Mouse (Mus musculus) liver, adult 2 months (tissue): ENCODE data around the gene Fam19a3. TPM values are rescaled to one million over a fixed set of nuclear protein-coding genes. Genes with fewer than 3 reads are reported as not detected.
"Not testable (repeated sequence)": the region's sequence is repeated elsewhere in the genome, so short reads cannot be mapped to it uniquely, and the experiment has no call there.

Experiments
- DNase-seq: peaks from one replicate; pipeline ENCODE4 v3.0.0-alpha.2; 2011; ENCODE audit warnings: low read depth, low spot score; ENCODE audit errors: extremely low read depth
- H3K27ac ChIP-seq: fragments of 200-500 bp; replicated peaks from 2 replicates; pipeline ENCODE4 v1.5.1; 2012; ENCODE audit warnings: low read depth, mild to moderate bottlenecking, control low read depth, inconsistent platforms, low read length; ENCODE audit not compliant: insufficient read depth
- H3K27me3 ChIP-seq: fragments of 200-500 bp; 2 replicates; pipeline ENCODE4 v1.6.1; 2012; ENCODE audit warnings: mild to moderate bottlenecking, moderate library complexity, low read length, inconsistent platforms; ENCODE audit not compliant: control insufficient read depth, insufficient read depth
- H3K36me3 ChIP-seq: fragments of 200-500 bp; 2 replicates; pipeline ENCODE4 v1.6.1; 2012; ENCODE audit warnings: low read length, inconsistent platforms; ENCODE audit not compliant: control insufficient read depth, insufficient read depth
- H3K4me1 ChIP-seq: fragments of 200-500 bp; 2 replicates; pipeline ENCODE4 v1.6.1; 2011; ENCODE audit warnings: low read length; ENCODE audit not compliant: control insufficient read depth, insufficient read depth
- H3K4me3 ChIP-seq: fragments of 200-500 bp; 2 replicates; pipeline ENCODE4 v1.5.1; 2011; ENCODE audit warnings: low read depth, mild to moderate bottlenecking, control low read depth, low read length, moderate library complexity; ENCODE audit not compliant: insufficient read depth
- H3K79me2 ChIP-seq: fragments of 200-500 bp; 2 replicates; pipeline ENCODE4 v1.6.1; 2012; ENCODE audit warnings: inconsistent platforms, mild to moderate bottlenecking, low read length, moderate library complexity; ENCODE audit not compliant: control insufficient read depth, insufficient read depth
- H3K9ac ChIP-seq: fragments of 200-500 bp; 2 replicates; pipeline ENCODE4 v1.6.1; 2012; ENCODE audit warnings: low read depth, mild to moderate bottlenecking, control low read depth, inconsistent platforms, low read length
- CTCF ChIP-seq: fragments of 200-500 bp; IDR thresholded peaks from 2 replicates; pipeline ENCODE4 v1.5.1; 2011; ENCODE audit warnings: low read depth, low read length, control low read depth
- POLR2A ChIP-seq: fragments of 200-500 bp; IDR thresholded peaks from 2 replicates; pipeline ENCODE4 v1.6.1; 2011; ENCODE audit warnings: low read length, control low read depth; ENCODE audit not compliant: insufficient read depth; ENCODE audit errors: extremely low read depth
- WGBS: fragments of 180-500 bp; shearing (Covaris S2); methylation state at CpG from one replicate; pipeline ENCODE4 v1.1.7; 2018; 5-methylcytosine and 5-hydroxymethylcytosine counted together
- polyA plus RNA-seq: library from polyadenylated mRNA; depleted of rRNA; stranded (reverse); fragments of >200 nt; gene quantifications from 2 replicates; pipeline ENCODE4 v1.2.3, GENCODE M21; 2012
- total RNA-seq: library from RNA; depleted of rRNA; stranded (reverse); fragments of >200 nt; gene quantifications from 2 replicates; pipeline ENCODE4 v1.2.3, GENCODE M21; 2014

The Fam19a3 gene
- total and polyA plus RNA-seq, 2 experiments = under 0.01 to 0.05 TPM

DNA sequence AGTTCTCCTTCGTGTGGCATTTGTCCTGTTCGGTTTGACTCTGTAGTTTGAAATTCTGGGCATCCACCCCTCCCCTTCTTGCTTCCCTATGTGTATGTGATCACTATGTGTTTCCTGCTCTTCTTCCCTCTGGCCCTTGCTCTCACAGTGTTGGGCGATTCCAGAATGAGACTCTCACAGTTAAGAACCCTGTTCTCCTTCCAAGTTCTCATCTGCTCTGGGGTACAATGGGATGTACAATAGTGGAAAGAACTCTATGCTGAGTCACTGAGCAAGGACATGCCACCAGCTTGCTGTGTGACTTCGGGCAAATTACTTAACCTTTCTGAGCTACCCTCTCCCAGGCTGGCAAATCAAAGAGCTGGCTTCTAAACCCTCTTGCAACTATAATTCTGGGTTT is 13.9 kb downstream of the Fam19a3 start:
- Histone ChIP-seq H3K9ac (no peak overlapping the region), H3K4me1 (no peaks in the 10 kb centered on the region), H3K79me2 (no peaks in the 10 kb centered on the region), H3K36me3 (no peaks in the 10 kb centered on the region), H3K27ac (no peak overlapping the region), H3K27me3 (no peaks in the 10 kb centered on the region; the same call in 1 of the 2 replicates), H3K4me3 (no peak overlapping the region)
- TF ChIP-seq CTCF = no peak
- TF ChIP-seq POLR2A = no peak
- DNase-seq = no peak
- WGBS = 76% methylated on average over 4 of the region's 4 CpGs

GRCm38 (mm10) chr3:104767141-104767540 is 14.5 kb downstream of the Fam19a3 start:
- no peak overlapping the region for H3K27ac ChIP-seq
- WGBS = 70% methylated on average over 2 of the region's 2 CpGs

GRCm38 (mm10) chr3:104765021-104765420 is 16.6 kb downstream of the Fam19a3 start:
- peak; percentile 9 for DNase-seq
- TF ChIP-seq CTCF (peak; percentile 57), POLR2A (no peak)

More at GRCm38 (mm10) chr3:104767141-104767540, 14.5 kb downstream of the Fam19a3 start:
- DNase-seq = no peak
- Histone ChIP-seq H3K36me3 (no peaks in the 10 kb centered on the region), H3K27me3 (no peaks in the 10 kb centered on the region; the same call in 1 of the 2 replicates), H3K79me2 (no peaks in the 10 kb centered on the region), H3K4me3 (no peak overlapping the region), H3K9ac (no peak overlapping the region), H3K4me1 (no peaks in the 10 kb centered on the region)
- TF ChIP-seq CTCF (no peak), POLR2A (no peak)

DNA sequence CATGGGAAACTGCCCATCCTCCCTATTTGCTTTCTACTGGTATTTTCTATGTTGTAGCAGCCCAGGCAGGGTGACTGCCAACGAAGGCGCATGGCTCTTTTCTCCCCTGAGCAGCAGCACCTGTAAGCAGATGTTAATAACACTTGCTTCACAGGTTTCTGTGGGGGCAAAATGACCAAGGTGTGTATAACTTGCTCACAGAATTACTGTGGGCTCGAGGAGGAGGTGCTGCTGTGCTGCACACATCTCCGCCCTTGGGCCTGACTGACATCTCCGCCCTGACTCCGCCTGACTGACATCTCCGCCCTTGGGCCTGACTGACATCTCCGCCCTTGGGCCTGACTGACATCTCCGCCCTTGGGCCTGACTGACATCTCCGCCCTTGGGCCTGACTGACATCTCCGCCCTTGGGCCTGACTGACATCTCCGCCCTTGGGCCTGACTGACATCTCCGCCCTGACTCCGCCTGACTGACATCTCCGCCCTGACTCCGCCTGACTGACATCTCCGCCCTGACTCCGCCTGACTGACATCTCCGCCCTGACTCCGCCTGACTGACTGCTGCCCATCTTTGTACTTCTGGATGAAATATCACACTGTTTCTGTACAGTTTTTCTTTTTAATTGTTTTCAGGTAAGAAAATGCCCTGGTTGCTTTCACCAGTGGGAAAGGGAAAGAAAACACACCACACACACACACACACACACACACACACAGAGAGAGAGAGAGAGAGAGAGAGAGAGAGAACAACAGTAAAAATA is 19.4 kb downstream of the Fam19a3 start:
- WGBS = 12% methylated on average over 20 of the region's 20 CpGs
- not testable (repeated sequence) for H3K27me3 ChIP-seq, H3K27ac ChIP-seq, H3K4me3 ChIP-seq, H3K4me1 ChIP-seq, H3K9ac ChIP-seq, H3K36me3 ChIP-seq, H3K79me2 ChIP-seq
- peak; percentile 61 for DNase-seq

More at GRCm38 (mm10) chr3:104765021-104765420, 16.6 kb downstream of the Fam19a3 start:
- H3K36me3 ChIP-seq = no peaks in the 10 kb centered on the region
- peaks cover 3% of the 10 kb centered on the region; the same call in 1 of the 2 replicates for H3K4me1 ChIP-seq
- H3K79me2 ChIP-seq = no peaks in the 10 kb centered on the region
- H3K9ac ChIP-seq = no peak overlapping the region
- no peak overlapping the region for H3K4me3 ChIP-seq
- no peak overlapping the region for H3K27ac ChIP-seq
- H3K27me3 ChIP-seq = no peaks in the 10 kb centered on the region
- WGBS = 26% methylated on average over 4 of the region's 4 CpGs

DNA sequence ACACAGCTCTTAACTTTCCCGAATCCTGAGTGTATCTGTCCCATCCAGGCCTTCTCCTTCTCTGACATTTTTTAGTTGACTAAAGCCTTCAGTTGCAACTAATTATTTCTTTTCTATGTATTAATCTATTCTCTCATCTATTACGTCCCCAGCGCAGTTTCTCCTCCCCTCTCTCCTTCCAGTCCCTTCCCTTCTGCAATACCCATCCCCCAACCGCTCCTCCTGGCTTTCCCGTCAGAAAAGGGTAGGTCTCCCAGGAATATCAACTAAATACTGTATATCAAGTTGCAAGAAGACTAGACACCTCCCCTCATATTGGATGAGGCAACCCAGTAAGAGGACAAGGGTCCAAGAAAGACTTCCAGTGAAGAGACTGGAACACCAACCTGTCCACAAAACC is 22.8 kb downstream of the Fam19a3 start:
- H3K27me3 ChIP-seq = no peaks in the 10 kb centered on the region
- H3K27ac ChIP-seq = no peak overlapping the region
- peaks cover 3% of the 10 kb centered on the region; the same call in 1 of the 2 replicates for H3K4me1 ChIP-seq
- H3K9ac ChIP-seq = no peak overlapping the region
- H3K36me3 ChIP-seq = no peaks in the 10 kb centered on the region
- TF ChIP-seq POLR2A (no peak), CTCF (no peak)
- H3K79me2 ChIP-seq = no peaks in the 10 kb centered on the region
- no peak overlapping the region for H3K4me3 ChIP-seq
- DNase-seq = peak; percentile 6
- 32% methylated on average over 5 of the region's 5 CpGs for WGBS

GRCm38 (mm10) chr3:104758406-104758805 is 23.2 kb downstream of the Fam19a3 start:
- no peak overlapping the region for H3K9ac ChIP-seq
- H3K27ac ChIP-seq = no peak overlapping the region
- H3K4me1 ChIP-seq = peaks cover 3% of the 10 kb centered on the region; the same call in 1 of the 2 replicates
- peak; percentile 9 for DNase-seq
- no peaks in the 10 kb centered on the region for H3K36me3 ChIP-seq
- H3K27me3 ChIP-seq = no peaks in the 10 kb centered on the region
- no peaks in the 10 kb centered on the region for H3K79me2 ChIP-seq
- WGBS = 3% methylated on average over 27 of the region's 27 CpGs
- peak overlapping the region; percentile 2; the same call in 1 of the 2 replicates for H3K4me3 ChIP-seq
- no peak for TF ChIP-seq POLR2A
- TF ChIP-seq CTCF = peak; percentile 82
